Mouse (Mus musculus) forebrain, embryonic 12.5 days (tissue): ENCODE measurements around the gene Klhl22. TPM values are rescaled to one million over a fixed set of nuclear protein-coding genes. Genes with fewer than 3 reads are reported as not detected.
A peak's percentile ranks its signal among the peaks of the same experiment; 100 is the strongest.

Source experiments
- ATAC-seq: fragments of 200-750 bp; cut with Nextera tagmentation; 2 replicates; pipeline ENCODE4 v1.8.0; 2017; ENCODE audit warnings: moderate TSS enrichment; ENCODE audit not compliant: low FRiP score
- H3K27ac ChIP-seq: fragments of 300-500 bp; sonication (generic); 2 replicates; pipeline ENCODE4 v1.5.1; 2016; ENCODE audit warnings: mild to moderate bottlenecking
- H3K27me3 ChIP-seq: fragments of 300-500 bp; sonication (generic); 2 replicates; pipeline ENCODE4 v1.6.1; 2016; ENCODE audit warnings: mild to moderate bottlenecking
- H3K36me3 ChIP-seq: fragments of 300-500 bp; sonication (generic); replicated peaks from 2 replicates; pipeline ENCODE4 v1.6.1; 2016; ENCODE audit warnings: mild to moderate bottlenecking
- H3K4me1 ChIP-seq: fragments of 300-500 bp; sonication (generic); 2 replicates; pipeline ENCODE4 v1.6.1; 2016
- H3K4me2 ChIP-seq: fragments of 300-500 bp; sonication (generic); 2 replicates; pipeline ENCODE4 v1.6.1; 2016; ENCODE audit warnings: mild to moderate bottlenecking, moderate library complexity
- H3K4me3 ChIP-seq: fragments of 300-500 bp; sonication (generic); replicated peaks from 2 replicates; pipeline ENCODE4 v1.5.1; 2016; ENCODE audit warnings: mild to moderate bottlenecking
- H3K9ac ChIP-seq: fragments of 300-500 bp; sonication (generic); 2 replicates; pipeline ENCODE4 v1.6.1; 2016; ENCODE audit warnings: mild to moderate bottlenecking
- H3K9me3 ChIP-seq: fragments of 300-500 bp; sonication (generic); 2 replicates; pipeline ENCODE4 v1.6.1; 2016
- WGBS: fragments of 180-500 bp; shearing (Covaris S2); methylation state at CpG from one replicate; pipeline ENCODE4 v1.1.7; 2016; 5-methylcytosine and 5-hydroxymethylcytosine counted together
- polyA plus RNA-seq: library from polyadenylated mRNA; unstranded; fragments of >200 nt; fragmentation: Nextera tagmentation; extraction: Ambion mirVana; gene quantifications from 2 replicates; pipeline ENCODE4 v1.2.1, GENCODE M21; 2016

Gene Klhl22
- polyA plus RNA-seq, 1 experiment from 2014 or later = 49.7 TPM

- 2% methylated on average over 52 of the region's 54 CpGs for WGBS
- Histone ChIP-seq H3K4me1 (peaks cover 30% of the 10 kb centered on the region), H3K9me3 (no peaks in the 10 kb centered on the region), H3K27me3 (peaks cover 23% of the 10 kb centered on the region), H3K27ac (peak overlapping the region; percentile 77), H3K4me3 (peak overlapping the region; percentile 69), H3K9ac (peak overlapping the region; percentile 90), H3K4me2 (peak overlapping the region; percentile 97), H3K36me3 (peaks cover 12% of the 10 kb centered on the region)
- peak; percentile 74 for ATAC-seq
Measured at GRCm38 (mm10) chr16:17759813-17760321, 449 bp downstream of the Klhl22 start.

- Histone ChIP-seq H3K4me2 (peak overlapping the region; percentile 97), H3K4me1 (peaks cover 30% of the 10 kb centered on the region), H3K9me3 (no peaks in the 10 kb centered on the region), H3K27me3 (peaks cover 22% of the 10 kb centered on the region), H3K36me3 (peaks cover 12% of the 10 kb centered on the region), H3K4me3 (peak overlapping the region; percentile 69), H3K9ac (0 out of 2 replicates have a peak overlapping the region, but pooled peaks have one; percentile 90), H3K27ac (no peak overlapping the region)
- 40% methylated on average over 8 of the region's 8 CpGs for WGBS
- no peak for ATAC-seq
Measured at GRCm38 (mm10) chr16:17760657-17761056, 1.2 kb downstream of the Klhl22 start.

- Histone ChIP-seq H3K9ac (no peak overlapping the region), H3K36me3 (peaks cover 12% of the 10 kb centered on the region), H3K4me3 (no peak overlapping the region), H3K27ac (no peak overlapping the region), H3K9me3 (no peaks in the 10 kb centered on the region), H3K4me2 (peak overlapping the region; percentile 97; the same call in 1 of the 2 replicates), H3K27me3 (peaks cover 18% of the 10 kb centered on the region), H3K4me1 (peaks cover 30% of the 10 kb centered on the region)
- no peak for ATAC-seq
- WGBS = 72% methylated on average over 1 of the region's 1 CpGs
Measured at GRCm38 (mm10) chr16:17761074-17761473, 1.7 kb downstream of the Klhl22 start.

GRCm38 (mm10) chr16:17764108-17764511, 4.7 kb downstream of the Klhl22 start:
- Histone ChIP-seq H3K27ac (no peak overlapping the region), H3K4me3 (no peak overlapping the region), H3K9ac (no peak overlapping the region), H3K9me3 (no peaks in the 10 kb centered on the region), H3K4me2 (no peak overlapping the region), H3K27me3 (no peaks in the 10 kb centered on the region), H3K4me1 (peaks cover 25% of the 10 kb centered on the region), H3K36me3 (peaks cover 30% of the 10 kb centered on the region)
- 92% methylated on average over 4 of the region's 4 CpGs for WGBS
- ATAC-seq = no peak

- H3K4me3 ChIP-seq = no peak overlapping the region
- no peak overlapping the region for H3K27ac ChIP-seq
- H3K27me3 ChIP-seq = no peaks in the 10 kb centered on the region
- H3K36me3 ChIP-seq = peaks cover 49% of the 10 kb centered on the region
- WGBS = 91% methylated on average over 7 of the region's 7 CpGs
- H3K9ac ChIP-seq = no peak overlapping the region
- no peak overlapping the region for H3K4me2 ChIP-seq
- H3K4me1 ChIP-seq = no peaks in the 10 kb centered on the region
- no peaks in the 10 kb centered on the region for H3K9me3 ChIP-seq
- ATAC-seq = no peak
Measured at GRCm38 (mm10) chr16:17768834-17769233, 9.4 kb downstream of the Klhl22 start.

GRCm38 (mm10) chr16:17771117-17771865, 11.9 kb downstream of the Klhl22 start:
- Histone ChIP-seq H3K4me3 (no peak overlapping the region), H3K27ac (no peak overlapping the region), H3K27me3 (no peaks in the 10 kb centered on the region), H3K4me2 (no peak overlapping the region), H3K36me3 (peaks cover 55% of the 10 kb centered on the region), H3K9me3 (no peaks in the 10 kb centered on the region), H3K4me1 (no peaks in the 10 kb centered on the region), H3K9ac (no peak overlapping the region)
- WGBS = 80% methylated on average over 4 of the region's 4 CpGs
- ATAC-seq = no peak

- peaks cover 70% of the 10 kb centered on the region for H3K36me3 ChIP-seq
Measured at GRCm38 (mm10) chr16:17776828-17777227, 17.4 kb downstream of the Klhl22 start.

GRCm38 (mm10) chr16:17778223-17778622, 18.8 kb downstream of the Klhl22 start:
- no peak for ATAC-seq
- no peak overlapping the region for H3K9ac ChIP-seq
- no peaks in the 10 kb centered on the region for H3K27me3 ChIP-seq
- no peaks in the 10 kb centered on the region for H3K9me3 ChIP-seq
- no peak overlapping the region for H3K27ac ChIP-seq
- H3K4me1 ChIP-seq = no peaks in the 10 kb centered on the region
- WGBS = 85% methylated on average over 4 of the region's 4 CpGs
- H3K4me3 ChIP-seq = no peak overlapping the region
- H3K4me2 ChIP-seq = no peak overlapping the region
- H3K36me3 ChIP-seq = peaks cover 65% of the 10 kb centered on the region

More at GRCm38 (mm10) chr16:17776828-17777227, 17.4 kb downstream of the Klhl22 start:
- Histone ChIP-seq H3K27ac (no peak overlapping the region), H3K4me3 (no peak overlapping the region), H3K27me3 (no peaks in the 10 kb centered on the region), H3K9me3 (no peaks in the 10 kb centered on the region), H3K4me1 (no peaks in the 10 kb centered on the region), H3K4me2 (no peak overlapping the region), H3K9ac (no peak overlapping the region)
- WGBS = 65% methylated on average over 11 of the region's 11 CpGs
- ATAC-seq = no peak

GRCm38 (mm10) chr16:17779692-17780091, 20.3 kb downstream of the Klhl22 start:
- ATAC-seq = no peak
- Histone ChIP-seq H3K4me3 (no peak overlapping the region), H3K4me1 (no peaks in the 10 kb centered on the region), H3K27ac (no peak overlapping the region), H3K9me3 (no peaks in the 10 kb centered on the region), H3K9ac (no peak overlapping the region), H3K4me2 (no peak overlapping the region), H3K27me3 (no peaks in the 10 kb centered on the region), H3K36me3 (peaks cover 70% of the 10 kb centered on the region)
- 85% methylated on average over 1 of the region's 1 CpGs for WGBS

- no peak overlapping the region for H3K27ac ChIP-seq
- H3K4me1 ChIP-seq = no peaks in the 10 kb centered on the region
- H3K27me3 ChIP-seq = no peaks in the 10 kb centered on the region
- H3K4me3 ChIP-seq = no peak overlapping the region
- H3K36me3 ChIP-seq = peaks cover 74% of the 10 kb centered on the region
- no peak overlapping the region for H3K9ac ChIP-seq
- no peaks in the 10 kb centered on the region for H3K9me3 ChIP-seq
- ATAC-seq = no peak
- WGBS = 55% methylated on average over 3 of the region's 3 CpGs
- no peak overlapping the region for H3K4me2 ChIP-seq
Measured at GRCm38 (mm10) chr16:17785337-17785736, 25.9 kb downstream of the Klhl22 start.

GRCm38 (mm10) chr16:17792728-17793127, 33.3 kb downstream of the Klhl22 start:
- Histone ChIP-seq H3K27ac (no peak overlapping the region), H3K9me3 (no peaks in the 10 kb centered on the region), H3K27me3 (peaks cover 30% of the 10 kb centered on the region), H3K36me3 (peaks cover 52% of the 10 kb centered on the region), H3K4me3 (no peak overlapping the region), H3K9ac (no peak overlapping the region), H3K4me1 (peaks cover 11% of the 10 kb centered on the region), H3K4me2 (no peak overlapping the region)
- WGBS = 71% methylated on average over 3 of the region's 3 CpGs
- no peak for ATAC-seq

GRCm38 (mm10) chr16:17794047-17794446, 34.6 kb downstream of the Klhl22 start:
- Histone ChIP-seq H3K27ac (no peak overlapping the region), H3K9me3 (no peaks in the 10 kb centered on the region), H3K4me2 (no peak overlapping the region), H3K36me3 (peaks cover 45% of the 10 kb centered on the region), H3K4me3 (no peak overlapping the region), H3K27me3 (peaks cover 43% of the 10 kb centered on the region), H3K9ac (no peak overlapping the region), H3K4me1 (peaks cover 22% of the 10 kb centered on the region)
- no peak for ATAC-seq
- WGBS = 86% methylated on average over 4 of the region's 4 CpGs

- peaks cover 59% of the 10 kb centered on the region for H3K27me3 ChIP-seq
- H3K27ac ChIP-seq = no peak overlapping the region
- no peak overlapping the region for H3K9ac ChIP-seq
- H3K4me2 ChIP-seq = no peak overlapping the region
- ATAC-seq = no peak
- H3K36me3 ChIP-seq = peaks cover 31% of the 10 kb centered on the region
- peaks cover 22% of the 10 kb centered on the region for H3K4me1 ChIP-seq
- no peak overlapping the region for H3K4me3 ChIP-seq
- 61% methylated on average over 5 of the region's 5 CpGs for WGBS
- H3K9me3 ChIP-seq = no peaks in the 10 kb centered on the region
Measured at GRCm38 (mm10) chr16:17795643-17796042, 36.2 kb downstream of the Klhl22 start.
